Mouse (Mus musculus) embryo, embryonic 10 days (tissue): ENCODE results near the gene Dapp1.
A peak's percentile ranks its signal among the peaks of the same experiment; 100 is the strongest.

Source experiments
- DNase-seq: peaks from one replicate; pipeline ENCODE4 v3.0.0-alpha.2; 2015; ENCODE audit warnings: low spot score

The Dapp1 gene

GRCm38 (mm10) chr3:137981382-137981750 lies at the start of gene Dapp1:
Dapp1 (minus strand) TSS chr3:137981545.
- DNase-seq = peak; percentile 72

DNA sequence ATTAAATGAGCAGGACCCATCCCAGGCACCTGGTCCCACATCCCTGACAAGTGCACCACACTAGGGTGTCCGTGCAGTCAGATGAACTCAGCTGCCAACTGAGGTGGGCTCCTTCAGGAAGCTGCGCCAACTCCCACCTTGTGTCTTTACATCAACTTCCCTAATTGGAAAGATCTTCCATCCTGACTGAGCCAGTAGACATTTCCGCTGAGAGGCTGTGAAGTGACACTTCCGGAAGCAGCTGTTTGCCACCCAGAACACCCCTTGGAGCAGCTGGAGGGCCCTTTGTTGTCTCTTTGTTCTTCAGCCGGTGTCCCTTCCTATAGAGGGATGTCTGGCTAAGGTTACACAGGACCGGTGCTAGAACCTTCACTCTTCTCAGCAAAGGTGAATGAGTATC lies 49.2 kb upstream of the Dapp1 start:
- DNase-seq = no peak

DNA sequence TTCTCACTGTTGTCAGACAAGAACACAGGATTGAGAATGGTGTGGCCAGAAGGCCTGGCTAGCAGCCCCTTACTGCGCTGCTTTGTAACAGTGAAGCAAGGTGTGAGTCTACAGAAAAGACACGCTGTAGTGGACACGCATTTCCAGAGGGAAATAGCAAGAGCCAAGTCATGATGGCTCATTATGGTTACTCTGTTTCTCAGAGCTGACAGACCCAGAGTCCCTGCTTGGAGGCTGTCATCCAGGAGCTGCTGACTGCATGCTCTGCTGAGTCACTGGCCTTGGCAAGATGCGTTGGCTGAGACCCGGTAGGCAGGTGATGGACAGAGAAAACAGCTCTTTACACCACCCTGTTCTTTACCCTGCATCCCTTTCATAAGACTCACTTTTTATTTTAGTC lies 48.0 kb upstream of the Dapp1 start:
- no peak for DNase-seq

- no peak for DNase-seq
Observed at GRCm38 (mm10) chr3:138027575-138028362, 46.4 kb upstream of the Dapp1 start.

DNA sequence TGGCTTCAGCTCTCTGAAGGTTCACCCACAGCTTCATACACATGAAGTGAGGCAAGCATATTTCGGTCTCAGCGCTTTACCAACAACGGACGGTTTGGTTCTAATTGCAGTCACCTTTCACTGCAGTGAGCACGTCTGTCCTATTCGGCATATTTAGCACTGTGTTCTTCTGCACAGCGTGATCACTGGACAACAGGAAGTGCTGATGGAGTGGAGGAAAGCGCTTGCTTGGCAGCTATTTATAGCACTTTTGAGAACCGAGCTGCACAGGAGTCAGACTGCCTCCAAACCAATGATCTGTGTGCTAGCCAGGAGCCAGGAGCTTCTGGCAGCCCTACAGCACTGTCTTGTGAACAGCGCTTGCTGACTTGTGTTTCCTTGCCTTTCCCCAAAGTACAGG lies 44.9 kb upstream of the Dapp1 start:
- DNase-seq = no peak

- no peak for DNase-seq
Observed at GRCm38 (mm10) chr3:138022651-138023050, 41.3 kb upstream of the Dapp1 start.

DNA sequence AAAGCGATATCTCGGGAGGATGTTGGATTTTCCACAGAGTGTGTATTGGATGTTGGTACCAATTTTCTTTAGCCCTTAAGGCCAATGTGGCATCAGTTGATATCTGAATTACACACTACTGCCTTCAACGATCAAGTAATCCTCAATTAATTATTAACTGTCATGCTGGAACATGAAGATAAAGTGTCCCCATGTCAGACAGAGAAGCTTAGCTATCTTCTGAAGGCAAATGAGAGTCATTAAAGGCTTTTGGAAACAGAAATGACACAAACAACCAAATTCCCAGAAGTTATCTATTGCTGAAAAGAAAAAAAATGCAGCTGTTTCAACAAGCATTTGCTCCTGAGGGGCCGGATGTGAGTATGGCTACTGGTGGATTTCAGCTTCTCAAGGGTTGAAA lies 40.7 kb upstream of the Dapp1 start:
- no peak for DNase-seq

- DNase-seq = no peak
Observed at GRCm38 (mm10) chr3:138016810-138017209, 35.5 kb upstream of the Dapp1 start.

- no peak for DNase-seq
Observed at GRCm38 (mm10) chr3:138014725-138015124, 33.4 kb upstream of the Dapp1 start.

DNA sequence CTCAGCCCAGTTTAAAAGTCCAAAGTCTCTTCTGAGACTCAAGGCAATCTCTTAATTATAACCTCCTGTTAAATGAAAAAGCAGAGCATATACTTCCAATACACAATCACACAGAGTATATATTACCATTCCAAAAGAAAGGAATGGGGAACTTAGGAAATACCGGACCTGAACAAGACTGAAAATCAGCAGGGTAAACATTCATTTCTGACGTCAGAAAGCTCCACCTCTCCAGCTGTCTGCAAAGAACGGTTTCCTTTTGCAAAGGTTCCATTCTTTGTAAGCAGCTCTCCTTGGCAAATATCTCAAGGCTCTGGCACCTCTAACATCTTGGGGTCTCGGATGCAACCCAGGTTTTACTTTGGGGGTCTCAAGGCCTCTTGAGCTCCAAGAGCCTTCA lies 31.0 kb upstream of the Dapp1 start:
- no peak for DNase-seq

- no peak for DNase-seq
Observed at GRCm38 (mm10) chr3:138008152-138008551, 26.8 kb upstream of the Dapp1 start.

DNA sequence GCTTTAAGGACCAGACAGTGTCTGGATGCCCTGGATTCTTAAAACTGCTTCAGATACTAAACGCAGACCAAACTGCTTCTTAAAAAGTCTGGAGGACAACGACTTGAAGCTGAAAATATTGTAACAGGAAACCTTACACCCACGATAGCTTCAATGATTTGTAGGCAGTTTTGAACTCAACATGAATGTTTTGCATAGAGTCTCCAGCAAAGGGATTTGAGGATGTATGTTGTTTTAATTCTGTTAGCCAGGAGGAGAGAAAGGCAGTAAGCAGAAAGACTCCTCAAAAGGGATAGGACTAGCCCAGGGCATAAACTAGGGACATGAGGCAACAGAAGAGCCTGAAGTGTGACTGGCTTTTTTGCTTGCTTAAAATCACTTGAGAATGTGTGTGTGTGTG lies 25.6 kb upstream of the Dapp1 start:
- DNase-seq = no peak

GRCm38 (mm10) chr3:138003264-138003663 lies 21.9 kb upstream of the Dapp1 start:
- DNase-seq = no peak

GRCm38 (mm10) chr3:138002545-138002944 lies 21.2 kb upstream of the Dapp1 start:
- DNase-seq = no peak

DNA sequence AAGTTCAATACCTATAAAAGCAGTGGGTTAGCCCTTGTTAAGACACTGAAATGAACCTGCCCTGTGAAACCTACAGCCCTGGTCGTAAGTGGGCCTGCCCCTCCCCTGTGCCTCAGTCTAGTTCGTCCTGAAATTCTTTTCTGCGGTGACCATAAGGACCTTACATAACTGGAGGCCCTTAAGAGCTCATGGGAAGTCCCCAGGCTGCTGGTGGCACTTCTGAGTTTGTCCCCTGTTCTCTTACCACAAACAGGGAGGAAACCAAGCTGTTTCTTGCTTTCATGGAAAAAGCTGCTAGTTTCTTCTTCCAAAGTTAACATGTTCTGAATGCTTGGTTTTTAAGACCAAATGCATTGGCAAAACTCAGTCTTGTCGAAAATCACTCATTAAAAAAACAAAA lies 20.5 kb upstream of the Dapp1 start:
- no peak for DNase-seq

GRCm38 (mm10) chr3:138000724-138001069 lies 19.4 kb upstream of the Dapp1 start:
- DNase-seq = no peak

- no peak for DNase-seq
Observed at GRCm38 (mm10) chr3:138000062-138000723, 18.8 kb upstream of the Dapp1 start.

DNA sequence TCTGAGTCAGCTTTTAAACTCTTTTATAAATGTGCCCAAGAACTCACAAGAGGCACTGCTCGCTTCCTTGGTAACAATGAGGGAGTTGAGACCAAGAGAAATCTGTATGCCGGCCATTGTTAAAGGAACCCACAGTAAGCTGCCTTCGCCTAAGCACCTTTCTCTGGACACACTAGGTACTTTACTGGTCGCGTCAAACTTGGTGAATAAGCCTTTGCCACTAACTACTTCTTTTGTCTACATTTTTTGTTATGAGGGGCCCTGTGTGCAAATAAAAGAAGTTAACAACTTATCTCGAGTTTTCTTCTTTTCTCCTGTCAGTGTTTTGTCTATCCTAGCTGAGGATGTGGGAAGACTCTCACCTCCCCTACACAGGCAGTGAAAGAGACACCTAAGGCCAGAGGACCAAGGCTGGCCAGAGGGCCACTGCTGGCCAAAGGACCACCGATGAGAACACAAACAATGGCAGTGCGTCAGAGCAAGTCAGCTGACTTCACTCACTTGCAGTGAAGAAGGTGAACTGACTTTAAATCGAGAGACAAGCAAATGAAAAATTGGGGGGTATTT lies 18.0 kb upstream of the Dapp1 start:
- DNase-seq = no peak

- no peak for DNase-seq
Observed at GRCm38 (mm10) chr3:137998491-137999223, 17.3 kb upstream of the Dapp1 start.

GRCm38 (mm10) chr3:137995486-137995885 lies 14.1 kb upstream of the Dapp1 start:
- DNase-seq = no peak

DNA sequence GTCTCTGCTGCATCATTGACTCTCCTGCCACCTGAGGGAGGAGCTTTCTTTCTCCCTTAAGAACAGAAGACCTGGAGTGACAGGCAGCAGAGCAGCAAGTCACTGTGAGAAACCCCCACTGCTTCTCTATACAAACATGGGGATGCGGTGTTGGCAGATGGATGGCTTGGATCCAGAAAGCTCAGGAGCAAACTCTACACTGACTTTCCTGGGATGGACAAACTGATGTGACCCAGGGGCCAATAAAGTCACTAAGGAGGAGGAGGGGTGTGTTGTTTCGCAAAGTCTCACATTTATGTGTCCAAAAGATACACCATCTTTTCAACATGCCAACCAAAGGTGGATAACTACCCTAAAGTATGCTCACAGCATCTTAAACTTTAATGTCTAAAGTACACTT lies 12.9 kb upstream of the Dapp1 start:
- no peak for DNase-seq

GRCm38 (mm10) chr3:137992366-137992765 lies 11.0 kb upstream of the Dapp1 start:
- DNase-seq = no peak

- peak; percentile 93 for DNase-seq
Observed at GRCm38 (mm10) chr3:137991183-137991582, 9.8 kb upstream of the Dapp1 start.
